Mouse (Mus musculus) effector memory CD4-positive, alpha-beta T cell, adult 7 months (primary cell): Measurements from ENCODE around the gene 4930572O03Rik. TPM values are rescaled to one million over a fixed set of nuclear protein-coding genes. Genes with fewer than 3 reads are reported as not detected.

Source experiments
- polyA plus RNA-seq: library from polyadenylated mRNA; unstranded; fragments of 100-300 nt; shearing (Covaris generic); gene quantifications from one replicate; pipeline ENCODE4 v1.2.1, GENCODE M21; 2017

Gene 4930572O03Rik
- polyA plus RNA-seq, result not detected

DNA sequence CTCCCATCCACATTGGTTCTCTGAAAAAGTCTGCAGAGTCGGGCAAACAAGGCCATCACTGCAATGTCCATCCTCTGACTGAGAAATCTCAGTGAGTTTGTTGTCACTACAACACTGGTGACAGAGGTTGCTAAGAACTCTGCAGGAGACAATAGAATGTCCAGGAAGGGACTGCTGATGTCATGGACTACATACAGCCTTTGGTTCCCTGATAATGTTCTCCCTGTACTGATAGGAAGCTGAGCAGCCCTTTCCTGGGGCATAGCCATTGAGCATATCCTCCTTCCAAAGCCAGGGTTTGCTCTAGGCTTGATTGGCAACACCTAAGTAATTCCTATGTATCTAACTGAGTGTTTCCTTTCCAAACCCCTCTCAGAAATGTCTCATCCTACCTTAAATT lies at the start of gene 4930572O03Rik:
TSS of gene 4930572O03Rik (minus strand) at position 101 of the 400 bp plus-strand sequence.

DNA sequence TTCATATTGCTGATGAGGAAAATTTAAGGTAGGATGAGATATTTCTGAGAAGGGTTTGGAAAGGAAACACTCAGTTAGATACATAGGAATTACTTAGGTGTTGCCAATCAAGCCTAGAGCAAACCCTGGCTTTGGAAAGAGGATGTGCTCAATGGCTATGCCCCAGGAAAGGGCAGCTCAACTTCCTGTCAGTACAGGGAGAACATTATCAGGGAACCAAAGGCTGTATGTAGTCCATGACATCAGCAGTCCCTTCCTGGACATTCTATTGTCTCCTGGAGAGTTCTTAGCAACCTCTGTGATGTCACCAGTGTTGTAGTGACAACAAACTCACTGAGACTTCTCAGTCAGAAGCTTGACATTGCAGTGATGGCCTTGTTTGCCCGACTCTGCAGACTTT lies 38.1 kb downstream of the 4930572O03Rik start, which contains the start of gene Speer4d:
TSS of gene Speer4d (plus strand) at position 301 of the 400 bp plus-strand sequence.

Other genes starting within 250 kb of the 4930572O03Rik start
- gene Gm21149, start 180.5 kb downstream of the 4930572O03Rik start, polyA plus RNA-seq, result not detected
- gene Gm21190, start 127.8 kb downstream of the 4930572O03Rik start, polyA plus RNA-seq, result not detected
- 1.2 TPM for gene Gm21083, start 79.7 kb downstream of the 4930572O03Rik start, polyA plus RNA-seq
- not detected for gene Speer4d, start 38.0 kb downstream of the 4930572O03Rik start, polyA plus RNA-seq
- not detected for gene Speer4c, start 57.2 kb upstream of the 4930572O03Rik start, polyA plus RNA-seq